Mouse (Mus musculus) megakaryocyte progenitor cell, adult 5-6 weeks (primary cell): ENCODE results near the gene Oog2. TPM values are rescaled to one million over a fixed set of nuclear protein-coding genes. Genes with fewer than 3 reads are reported as not detected.
"Not testable (repeated sequence)": the region's sequence is repeated elsewhere in the genome, so short reads cannot be mapped to it uniquely, and the experiment has no call there.

Experiments
- ATAC-seq: replicated peaks from 2 replicates; pipeline ENCODE4 v1.8.0; 2016; ENCODE audit warnings: mild to moderate bottlenecking, moderate TSS enrichment, inconsistent platforms; ENCODE audit not compliant: poor library complexity
- total RNA-seq, 2 experiments: library from RNA; stranded (forward) in 1 of 2; stranded (reverse) in 1 of 2; fragments of 157-497, 149-512 nt in 1 of 2; fragments of 200-1000 nt in 1 of 2; gene quantifications; 2 replicates each; pipeline versions ENCODE4 v1.2.3 to v1.2.4; 2015 to 2017

Gene Oog2
- total RNA-seq (2015) = not detected in 2 replicates
- not detected in 2 replicates for total RNA-seq (2017)

DNA sequence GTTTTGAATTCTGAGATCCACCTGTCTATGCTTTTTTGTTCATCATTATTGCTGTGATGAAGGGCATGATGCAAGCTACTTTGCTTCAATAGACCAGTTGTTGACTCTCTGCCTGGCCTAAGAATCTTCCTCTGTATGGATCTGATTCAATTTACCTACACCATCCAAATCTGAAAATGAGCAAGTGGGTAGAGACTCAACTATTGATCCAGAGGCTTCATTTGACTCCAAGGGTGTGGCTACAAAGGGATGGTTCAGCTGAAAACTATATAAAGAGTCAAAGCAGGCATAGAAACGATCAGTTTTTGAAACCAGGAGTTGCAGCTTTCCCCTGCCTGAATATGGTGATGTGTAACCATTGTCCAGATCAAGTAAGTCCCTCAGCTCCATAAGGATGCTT lies at the start of gene Oog2:
Oog2 (plus strand) TSS at position 301 of the 400 bp plus-strand sequence.
- ATAC-seq = no peak

DNA sequence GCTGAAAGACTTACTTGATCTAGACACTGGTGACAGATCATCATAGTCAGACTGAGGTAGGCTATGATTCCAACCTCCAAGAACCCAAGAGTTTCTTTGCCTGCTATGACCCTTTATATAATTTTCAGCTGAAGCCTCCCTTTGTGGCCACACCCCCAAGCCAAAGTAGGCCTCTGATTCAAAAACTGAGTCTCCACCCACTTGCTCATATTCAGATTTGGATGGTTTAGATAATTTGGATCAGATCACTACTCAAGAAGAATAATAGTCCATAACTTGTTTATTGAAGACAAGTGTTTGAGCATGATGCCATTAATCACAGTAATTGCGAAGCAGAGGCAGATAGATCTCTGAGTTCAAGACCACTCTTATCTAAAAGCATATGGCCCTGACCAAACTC lies 28.0 kb upstream of the Oog2 start, which contains the start of gene Oog3:
Oog3 (minus strand) TSS at position 101 of the 400 bp plus-strand sequence.
- no peak for ATAC-seq

DNA sequence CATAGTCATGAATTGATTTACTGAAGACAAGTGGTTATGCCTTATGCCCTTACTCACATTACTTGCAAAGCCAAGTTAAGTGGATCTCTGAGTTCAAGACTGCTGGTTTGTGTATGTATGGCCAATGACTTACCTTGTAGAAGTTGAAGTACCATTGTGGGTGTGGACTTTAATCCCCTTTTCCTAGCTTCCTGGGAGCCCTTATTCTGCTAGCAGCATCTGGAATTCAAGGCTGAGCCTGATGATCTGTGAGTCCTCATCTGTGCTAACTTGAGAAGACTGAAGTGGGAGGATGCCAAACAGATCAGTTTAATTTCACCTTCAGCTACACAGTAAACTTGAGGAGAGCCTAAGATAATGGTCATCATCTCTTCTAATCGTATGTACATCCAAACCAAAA lies 22.7 kb downstream of the Oog2 start, which contains the start of gene C87977:
C87977 (minus strand) TSS at position 101 of the 400 bp plus-strand sequence.
- ATAC-seq = not testable (repeated sequence)

Other genes starting within 250 kb of the Oog2 start
- gene Pramef25, start 239.7 kb upstream of the Oog2 start, total RNA-seq (2015) = not detected in 2 replicates
- not detected in 2 replicates for gene Pramef25, start 239.7 kb upstream of the Oog2 start, total RNA-seq (2017)
- gene Gm13101, start 223.8 kb upstream of the Oog2 start, total RNA-seq (2015) = not detected in 2 replicates
- not detected in 2 replicates for gene Gm13101, start 223.8 kb upstream of the Oog2 start, total RNA-seq (2017)
- gene Pramef17, start 196.3 kb upstream of the Oog2 start, total RNA-seq (2015) = not detected in 2 replicates
- gene Pramef17, start 196.3 kb upstream of the Oog2 start, total RNA-seq (2017) = not detected in 2 replicates
- not detected in 2 replicates for gene Pramel4, start 131.6 kb upstream of the Oog2 start, total RNA-seq (2015)
- gene Pramel4, start 131.6 kb upstream of the Oog2 start, total RNA-seq (2017) = not detected in 2 replicates
- gene Gm13102, start 84.2 kb upstream of the Oog2 start, total RNA-seq (2015) = not detected in 2 replicates
- gene Gm13102, start 84.2 kb upstream of the Oog2 start, total RNA-seq (2017) = not detected in 2 replicates
- gene Oog3, start 28.1 kb upstream of the Oog2 start, total RNA-seq (2015) = not detected in 2 replicates
- not detected in 2 replicates for gene Oog3, start 28.1 kb upstream of the Oog2 start, total RNA-seq (2017)
- gene C87977, start 22.6 kb downstream of the Oog2 start, total RNA-seq (2015) = not detected in 2 replicates
- not detected in 2 replicates for gene C87977, start 22.6 kb downstream of the Oog2 start, total RNA-seq (2017)
- not detected in 2 replicates for gene Pramel5, start 89.8 kb downstream of the Oog2 start, total RNA-seq (2015)
- not detected in 2 replicates for gene Pramel5, start 89.8 kb downstream of the Oog2 start, total RNA-seq (2017)
- not detected in 2 replicates for gene Gm13128, start 139.5 kb downstream of the Oog2 start, total RNA-seq (2015)
- gene Gm13128, start 139.5 kb downstream of the Oog2 start, total RNA-seq (2017) = not detected in 2 replicates
- not detected in 2 replicates for gene Gm13119, start 167.2 kb downstream of the Oog2 start, total RNA-seq (2015)
- not detected in 2 replicates for gene Gm13119, start 167.2 kb downstream of the Oog2 start, total RNA-seq (2017)
- gene Pramef20, start 187.2 kb downstream of the Oog2 start, total RNA-seq (2015) = not detected in 2 replicates
- gene Pramef20, start 187.2 kb downstream of the Oog2 start, total RNA-seq (2017) = not detected in 2 replicates
- not detected in 2 replicates for gene Pramef12, start 217.7 kb downstream of the Oog2 start, total RNA-seq (2015)
- not detected in 2 replicates for gene Pramef12, start 217.7 kb downstream of the Oog2 start, total RNA-seq (2017)
- not detected in 2 replicates for gene 1700012P22Rik, start 248.1 kb downstream of the Oog2 start, total RNA-seq (2015)
- gene 1700012P22Rik, start 248.1 kb downstream of the Oog2 start, total RNA-seq (2017) = not detected in 2 replicates